Comparison of ENCODE assay signal across 8 mouse cellular contexts in the genomic region with DNA sequence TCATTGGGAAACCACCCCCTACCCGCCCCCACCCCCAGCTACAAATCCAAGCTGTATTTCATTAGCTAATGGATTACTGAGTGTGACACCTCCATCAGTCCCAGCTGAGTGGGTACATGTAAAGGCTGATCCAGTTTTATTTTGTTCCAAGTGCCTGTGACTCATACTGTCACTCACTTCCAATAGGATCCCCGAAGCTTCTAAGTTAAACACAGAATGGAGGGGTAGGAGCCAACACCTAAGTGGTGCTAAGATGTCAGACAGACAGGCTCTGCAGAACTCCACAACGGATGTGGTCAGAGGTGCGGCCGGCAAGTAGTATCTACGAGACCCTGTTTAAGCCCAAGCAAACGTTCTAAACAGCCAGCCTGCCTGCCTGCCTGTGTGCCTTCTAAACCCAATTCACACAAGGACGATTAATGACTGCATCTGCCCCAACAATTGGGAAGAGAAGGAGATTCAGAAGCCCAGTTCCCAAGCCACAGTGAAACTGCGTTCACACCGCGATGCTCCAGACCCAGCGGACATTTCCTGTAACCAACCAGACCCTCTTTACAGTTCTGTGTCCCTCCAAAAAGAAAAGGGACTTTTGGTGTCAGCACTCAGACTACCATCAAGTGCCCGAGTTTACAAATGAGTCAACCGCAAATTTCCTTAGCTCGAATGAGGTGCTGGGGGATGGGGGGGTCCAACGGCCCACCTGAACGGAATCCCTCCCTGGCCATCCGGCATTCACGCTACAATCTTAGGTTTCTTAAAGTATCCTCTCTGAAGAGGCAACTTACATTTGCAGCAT. TPM values are rescaled to one million over a fixed set of nuclear protein-coding genes. Genes with fewer than 3 reads are reported as not detected.
DNase-seq lines count a peak whose midpoint lies in the region; TF ChIP-seq lines count a peak whose summit lies in the region.

No protein-coding gene starts in this region.

- WGBS in cerebellum, adult 2 months = 24% methylated on average over 19 of the region's 19 CpGs
- WGBS in hindbrain, embryonic 10.5 days = 1% methylated on average over 19 of the region's 19 CpGs
- 13% methylated on average over 19 of the region's 19 CpGs for WGBS in liver, adult 2 months
- WGBS in small intestine, adult 2 months = 2% methylated on average over 19 of the region's 19 CpGs

- no peak for TF ChIP-seq CTCF in cerebellum, adult 2 months (IDR thresholded peaks at IDR 0.05; ENCODE audit: borderline replicate concordance, insufficient read depth, low read depth, low read length)
- TF ChIP-seq CTCF in liver, adult 2 months (IDR thresholded peaks at IDR 0.05; ENCODE audit: low read depth, low read length) = no peak
- no peak for TF ChIP-seq CTCF in small intestine, adult 2 months (IDR thresholded peaks at IDR 0.05; ENCODE audit: extremely low read depth, insufficient read length, insufficient replicate concordance, low read depth, low read length)

- H3K79me2 ChIP-seq in liver, adult 2 months (ENCODE audit: control insufficient read depth, insufficient read depth, low read length) = no peaks in the 10 kb centered on the region

- peak overlapping the region; percentile 77 for H3K4me3 ChIP-seq in cerebellum, adult 2 months (replicated peaks; ENCODE audit: insufficient read depth, low read depth, low read length)
- peak overlapping the region; percentile 90 for H3K4me3 ChIP-seq in hindbrain, embryonic 10.5 days
- H3K4me3 ChIP-seq in liver, adult 2 months (ENCODE audit: insufficient read depth, low read depth, low read length) = 0 out of 2 replicates have a peak overlapping the region, but pooled peaks have one; percentile 67
- peak overlapping the region; percentile 71 for H3K4me3 ChIP-seq in small intestine, adult 2 months (ENCODE audit: low read depth, low read length)

- peaks cover 28% of the 10 kb centered on the region for H3K36me3 ChIP-seq in hindbrain, embryonic 10.5 days
- no peaks in the 10 kb centered on the region for H3K36me3 ChIP-seq in liver, adult 2 months (ENCODE audit: control insufficient read depth, insufficient read depth, low read length)
- H3K36me3 ChIP-seq in small intestine, adult 2 months (ENCODE audit: control insufficient read depth, insufficient read depth, low read length) = no peaks in the 10 kb centered on the region

- no peak overlapping the region for H3K27ac ChIP-seq in cerebellum, adult 2 months (ENCODE audit: insufficient read depth, low read length)
- H3K27ac ChIP-seq in hindbrain, embryonic 10.5 days = peak overlapping the region; percentile 98
- no peak overlapping the region for H3K27ac ChIP-seq in liver, adult 2 months (replicated peaks; ENCODE audit: insufficient read depth, low read depth, low read length)
- H3K27ac ChIP-seq in small intestine, adult 2 months (ENCODE audit: insufficient read depth, low read depth, low read length) = peak overlapping the region; percentile 75

- H3K4me1 ChIP-seq in cerebellum, adult 2 months (ENCODE audit: control insufficient read depth, insufficient read depth, low read length) = no peaks in the 10 kb centered on the region
- H3K4me1 ChIP-seq in hindbrain, embryonic 10.5 days (replicated peaks) = peaks cover 62% of the 10 kb centered on the region
- no peaks in the 10 kb centered on the region for H3K4me1 ChIP-seq in liver, adult 2 months (ENCODE audit: control insufficient read depth, insufficient read depth, low read length)
- H3K4me1 ChIP-seq in small intestine, adult 2 months (ENCODE audit: control insufficient read depth, insufficient read depth, insufficient read length, low read length) = peaks cover 23% of the 10 kb centered on the region

- DNase-seq in cerebellum, adult 2 months = no peak
- DNase-seq in cerebellum, adult 11 months = no peak
- peak; percentile 2 for DNase-seq in urinary bladder, postnatal 25 days (ENCODE audit: low spot score)
- DNase-seq in urinary bladder, postnatal 14 days (ENCODE audit: low spot score) = no peak
- no peak for DNase-seq in hindbrain, embryonic 10.5 days (ENCODE audit: low spot score)
- DNase-seq in liver, adult 2 months (ENCODE audit: extremely low read depth, low read depth, low spot score) = no peak
- no peak for DNase-seq in urinary bladder, postnatal 10 days (ENCODE audit: low spot score)

- TF ChIP-seq POLR2A in cerebellum, adult 2 months (IDR thresholded peaks at IDR 0.05; ENCODE audit: borderline replicate concordance, insufficient read depth, low read length) = no peak
- TF ChIP-seq POLR2A in liver, adult 2 months (IDR thresholded peaks at IDR 0.05; ENCODE audit: extremely low read depth, insufficient read depth, low read length) = no peak
- TF ChIP-seq POLR2A in small intestine, adult 2 months (IDR thresholded peaks at IDR 0.05; ENCODE audit: low read depth, low read length) = no peak

- no peaks in the 10 kb centered on the region for H3K9me3 ChIP-seq in hindbrain, embryonic 10.5 days

- H3K27me3 ChIP-seq in cerebellum, adult 2 months (ENCODE audit: control insufficient read depth, insufficient read depth, low read length) = no peaks in the 10 kb centered on the region; the same call in 1 of the 2 replicates
- peaks cover 11% of the 10 kb centered on the region for H3K27me3 ChIP-seq in hindbrain, embryonic 10.5 days (ENCODE audit: insufficient read depth, poor library complexity, severe bottlenecking)
- H3K27me3 ChIP-seq in liver, adult 2 months (ENCODE audit: control insufficient read depth, insufficient read depth, low read length) = no peaks in the 10 kb centered on the region
- no peaks in the 10 kb centered on the region for H3K27me3 ChIP-seq in small intestine, adult 2 months (ENCODE audit: control insufficient read depth, insufficient read depth, low read length)

- no peak overlapping the region for H3K9ac ChIP-seq in liver, adult 2 months (ENCODE audit: low read depth, low read length)

RNA-seq across cellular contexts. Expression of gene Ccdc88c, which starts 1.2 kb away (rescaled TPM):
- polyA plus RNA-seq in cerebellum, adult 2 months (2012; rRNA removed) = 9.0 TPM in 2 replicates
- polyA plus RNA-seq in hindbrain, embryonic 10.5 days (2016; fragmentation: Nextera tagmentation; extraction: Ambion mirVana) = 13.3 and 17.6 TPM in 2 replicates
- total RNA-seq in liver, adult 2 months (2014; rRNA removed) = 1.3 and 1.7 TPM in 2 replicates
- 0.58 and 1.1 TPM in 2 replicates for polyA plus RNA-seq in liver, adult 2 months (2012; rRNA removed)
- polyA plus RNA-seq in small intestine, adult 2 months (2012; rRNA removed) = 10.2 and 11.7 TPM in 2 replicates

RNA-seq across cellular contexts. Expression of gene Ppp4r3a, which starts 55.9 kb away (rescaled TPM):
- polyA plus RNA-seq in cerebellum, adult 2 months (2012; rRNA removed) = 35.1 and 36.8 TPM in 2 replicates
- 50.3 and 50.8 TPM in 2 replicates for polyA plus RNA-seq in hindbrain, embryonic 10.5 days (2016; fragmentation: Nextera tagmentation; extraction: Ambion mirVana)
- 40.7 and 41.9 TPM in 2 replicates for total RNA-seq in liver, adult 2 months (2014; rRNA removed)
- 11.6 and 12.2 TPM in 2 replicates for polyA plus RNA-seq in liver, adult 2 months (2012; rRNA removed)
- 4.7 and 9.2 TPM in 2 replicates for polyA plus RNA-seq in small intestine, adult 2 months (2012; rRNA removed)

Comparison
In these comparisons a context has a peak if more than half of its experiments do, and no peak if none do; other contexts are left out.
1. H3K27ac ChIP-seq: peak in hindbrain, embryonic 10.5 days (single experiment) and small intestine, adult 2 months (single experiment); none in cerebellum, adult 2 months (single experiment) and liver, adult 2 months (single experiment).
2. Peak in every context shown above with its lines, with median percentiles within 50 percentile points of each other: H3K4me3 ChIP-seq.